Mouse (Mus musculus) bone marrow, adult 2 months (tissue): ENCODE data around the gene Arhgap23.

Source experiments
- CTCF ChIP-seq: fragments of 200-500 bp; IDR thresholded peaks from 2 replicates; pipeline ENCODE4 v1.5.1; 2011; ENCODE audit warnings: low read length, control low read depth; ENCODE audit not compliant: control insufficient read depth, insufficient read depth
- POLR2A ChIP-seq: fragments of 200-500 bp; IDR thresholded peaks from 2 replicates; pipeline ENCODE4 v1.6.1; 2011; ENCODE audit warnings: low read depth, mild to moderate bottlenecking, control low read depth, low read length, borderline replicate concordance; ENCODE audit not compliant: control insufficient read depth

DNA sequence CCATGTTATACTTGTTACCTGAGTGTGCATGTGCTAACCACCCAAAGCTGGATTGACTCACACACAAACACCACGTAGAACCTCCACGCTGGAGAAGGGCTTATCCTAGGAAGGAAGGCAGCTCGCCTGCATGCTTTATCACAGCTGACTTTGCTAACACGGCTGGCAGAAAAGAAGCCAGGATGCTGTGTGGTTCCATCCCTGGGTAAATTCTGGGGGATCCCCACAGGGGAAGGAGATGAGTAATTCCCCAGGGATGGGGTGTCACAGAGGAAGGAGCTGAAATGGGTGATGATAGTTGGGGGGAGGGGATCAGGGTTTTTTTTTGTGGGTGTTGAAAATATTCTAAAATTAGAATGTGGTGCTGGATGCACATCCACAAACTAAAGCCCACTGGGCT, 90.5 kb downstream of the Arhgap23 start:
- TF ChIP-seq CTCF = no peak
- TF ChIP-seq POLR2A = no peak
